Mouse (Mus musculus): Measurements from ENCODE around the gene Tead2.

- TF ChIP-seq CTCF (IDR thresholded peaks at IDR 0.05; ENCODE audit: borderline replicate concordance, insufficient read depth, low read depth, low read length) (peak; percentile 48; the same call in 1 of the 2 replicates), POLR2A (IDR thresholded peaks at IDR 0.05; ENCODE audit: borderline replicate concordance, insufficient read depth, low read length) (no peak)
These were observed 42.6 kb upstream of the Tead2 start for GRCm38 (mm10) chr7:45172974-45173373.
